Mouse (Mus musculus) heart, postnatal 0 days (tissue): ENCODE data around the gene Ptpro.

Experiments used
- CTCF ChIP-seq: IDR thresholded peaks from 2 replicates; pipeline ENCODE4 v1.5.1; 2016; ENCODE audit warnings: antibody characterized with exemption, control low read depth, low read depth
- EP300 ChIP-seq: IDR thresholded peaks from 2 replicates; pipeline ENCODE4 v1.6.1; 2016; ENCODE audit warnings: antibody characterized with exemption, low read depth

- TF ChIP-seq CTCF (0 out of 2 replicates have a peak, but pooled peaks have one; percentile 7), EP300 (no peak)
Measured at GRCm38 (mm10) chr6:137469541-137469940, 217.4 kb downstream of the Ptpro start.
